Mouse (Mus musculus): ENCODE data around the gene Galns. TPM values are rescaled to one million over a fixed set of nuclear protein-coding genes. Genes with fewer than 3 reads are reported as not detected.
"Not testable (repeated sequence)": the region's sequence is repeated elsewhere in the genome, so short reads cannot be mapped to it uniquely, and the experiment has no call there.

Galns gene
- total RNA-seq, 2 experiments from 2014 or later, result 8.1 to 8.3 TPM

- H3K27ac ChIP-seq, result no peak overlapping the region
- no peak for DNase-seq (ENCODE audit: extremely low spot score in 1 of 2, low spot score in 2 of 2)
- no peak for TF ChIP-seq CTCF (IDR thresholded peaks at IDR 0.05)
- intact Hi-C loops (cut with DNase I), result no loop called here
- H3K4me3 ChIP-seq, result no peak overlapping the region
Measured at GRCm38 (mm10) chr8:122584981-122585380, 26.3 kb downstream of the Galns start.

- no peak for TF ChIP-seq CTCF (IDR thresholded peaks at IDR 0.05)
- intact Hi-C loops (cut with DNase I), result no loop called here
- DNase-seq (ENCODE audit: extremely low spot score in 1 of 2, low spot score in 2 of 2), result no peak
- H3K4me3 ChIP-seq, result no peak overlapping the region
- no peak overlapping the region for H3K27ac ChIP-seq
Measured at GRCm38 (mm10) chr8:122580926-122581325, 30.3 kb downstream of the Galns start.

DNA sequence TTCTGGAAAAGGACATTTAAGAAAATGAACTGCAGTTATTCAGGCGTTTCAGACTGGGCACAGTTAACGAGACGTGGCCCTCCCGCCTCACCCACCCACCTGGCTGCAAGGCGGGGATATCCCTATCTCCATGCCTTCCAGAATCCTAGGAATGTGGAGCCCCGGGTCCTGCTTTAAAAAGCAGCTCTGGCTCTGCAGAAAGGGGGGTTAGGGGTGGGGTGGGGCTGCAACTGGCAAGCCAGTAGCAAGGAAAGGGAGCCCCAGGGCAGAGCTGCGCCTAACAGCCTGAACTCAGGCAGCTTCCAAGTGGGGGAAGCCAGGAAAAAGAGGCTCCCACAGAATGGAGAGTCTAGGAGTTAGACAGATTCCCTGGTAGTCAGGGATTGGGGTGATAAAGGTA lies 32.1 kb downstream of the Galns start:
- H3K27ac ChIP-seq, result no peak overlapping the region
- no peak overlapping the region for H3K4me3 ChIP-seq
- TF ChIP-seq CTCF (IDR thresholded peaks at IDR 0.05), result no peak
- no peak for DNase-seq (ENCODE audit: extremely low spot score in 1 of 2, low spot score in 2 of 2)
- intact Hi-C loops (cut with DNase I), result no loop called here

GRCm38 (mm10) chr8:122577116-122577515 lies 34.1 kb downstream of the Galns start:
- intact Hi-C loops (cut with DNase I), result loop anchor here (2.0 kb wide), 1 partner anchor 34 kb away; the partner anchor contains the start of genes Galns and Trappc2l
- TF ChIP-seq CTCF (IDR thresholded peaks at IDR 0.05), result no peak
- peak overlapping the region; percentile 92 for H3K27ac ChIP-seq
- DNase-seq (ENCODE audit: extremely low spot score in 1 of 2, low spot score in 2 of 2), result no peak
- peak overlapping the region; percentile 78 for H3K4me3 ChIP-seq

DNA sequence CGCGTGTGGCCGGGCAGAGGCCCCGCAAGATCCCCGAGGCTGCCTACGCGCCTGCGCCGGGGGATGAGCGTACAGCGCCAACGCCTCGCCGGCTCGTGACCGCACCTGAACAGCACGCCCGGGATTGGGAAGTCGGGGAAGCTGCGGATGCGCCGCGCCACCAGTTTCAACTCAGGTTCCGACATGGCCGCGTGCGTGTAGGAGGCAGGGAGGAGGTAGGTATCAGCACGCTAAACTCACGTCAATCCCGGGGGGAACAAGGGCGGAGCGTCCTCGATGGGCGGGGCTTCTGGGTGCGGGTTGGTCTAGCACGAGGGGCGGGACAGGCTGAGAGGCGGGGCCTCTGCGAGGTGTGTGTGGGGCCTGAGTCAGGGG lies 34.6 kb downstream of the Galns start, which contains the start of gene Aprt:
Aprt (minus strand) TSS at position 262 of the 375 bp plus-strand sequence.
- intact Hi-C loops (cut with DNase I), result loop anchor here (2.0 kb wide), 1 partner anchor 34 kb away; the partner anchor contains the start of genes Galns and Trappc2l
- DNase-seq (ENCODE audit: extremely low spot score in 1 of 2, low spot score in 2 of 2), result peak; percentile 91 to 92
- H3K27ac ChIP-seq, result peak within 1 kb of the TSS; percentile 92
- H3K4me3 ChIP-seq, result peak within 1 kb of the TSS; percentile 78
- TF ChIP-seq CTCF (IDR thresholded peaks at IDR 0.05), result no peak

- peak overlapping the region; percentile 92 for H3K27ac ChIP-seq
- no peak for TF ChIP-seq CTCF (IDR thresholded peaks at IDR 0.05)
- intact Hi-C loops (cut with DNase I), result loop anchor here (2.0 kb wide), 1 partner anchor 35 kb away; the partner anchor contains the start of genes Galns and Trappc2l
- peak overlapping the region; percentile 78 for H3K4me3 ChIP-seq
- DNase-seq (ENCODE audit: extremely low spot score in 1 of 2, low spot score in 2 of 2), result peak in 1 of 2 experiments; percentile 24
Measured at GRCm38 (mm10) chr8:122575735-122576647, 35.3 kb downstream of the Galns start.

DNA sequence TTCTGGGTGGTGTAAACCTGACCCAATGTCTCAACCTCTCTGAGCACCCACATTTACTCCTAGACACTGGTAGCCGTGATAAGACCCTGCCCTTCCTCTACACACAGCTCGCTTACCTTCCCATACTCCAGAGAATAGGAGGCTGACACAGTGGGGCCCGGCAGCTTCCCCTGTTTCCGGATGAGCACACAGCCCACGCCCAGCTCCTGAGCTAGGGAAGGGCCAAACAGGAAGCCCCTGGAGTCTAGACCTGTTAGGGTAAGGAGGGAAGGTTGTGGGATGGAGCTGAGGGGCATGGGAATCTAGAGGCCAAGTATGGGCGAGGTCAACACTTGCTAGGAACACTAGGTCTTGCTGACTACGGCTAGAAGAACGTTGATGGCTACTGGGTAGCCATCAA lies 36.0 kb downstream of the Galns start:
- intact Hi-C loops (cut with DNase I), result no loop called here
- no peak for DNase-seq (ENCODE audit: extremely low spot score in 1 of 2, low spot score in 2 of 2)
- no peak for TF ChIP-seq CTCF (IDR thresholded peaks at IDR 0.05)
- no peak overlapping the region; the same call in 1 of the 2 replicates for H3K27ac ChIP-seq
- H3K4me3 ChIP-seq, result peak overlapping the region; percentile 78

GRCm38 (mm10) chr8:122574667-122575251 lies 36.5 kb downstream of the Galns start:
- Histone ChIP-seq H3K4me3 (no peak overlapping the region), H3K27ac (no peak overlapping the region; the same call in 1 of the 2 replicates)
- no peak for TF ChIP-seq CTCF (IDR thresholded peaks at IDR 0.05)
- intact Hi-C loops (cut with DNase I), result no loop called here
- DNase-seq (ENCODE audit: extremely low spot score in 1 of 2, low spot score in 2 of 2), result no peak

DNA sequence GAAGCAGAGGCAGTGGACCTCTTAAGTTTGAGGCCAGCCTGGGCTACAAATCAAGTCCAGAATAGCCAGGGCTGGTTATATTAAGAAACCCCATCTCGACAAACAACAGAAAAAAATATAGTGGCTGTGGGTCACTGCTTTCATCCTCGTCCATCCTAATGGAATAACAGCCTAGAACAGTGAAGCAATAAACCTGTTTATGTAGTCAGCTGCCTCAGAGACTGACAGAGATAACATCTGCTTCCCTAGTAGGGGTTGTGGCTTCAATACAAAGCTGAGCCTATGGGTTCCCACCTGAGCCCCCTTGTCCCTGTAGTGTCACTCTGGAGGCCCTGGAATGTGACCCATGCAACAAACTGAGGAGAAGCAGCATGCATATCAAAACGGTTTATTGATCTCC lies 37.0 kb downstream of the Galns start:
- Histone ChIP-seq H3K27ac (no peak overlapping the region), H3K4me3 (no peak overlapping the region)
- TF ChIP-seq CTCF (IDR thresholded peaks at IDR 0.05), result no peak
- DNase-seq (ENCODE audit: extremely low spot score in 1 of 2, low spot score in 2 of 2), result no peak
- intact Hi-C loops (cut with DNase I), result no loop called here

GRCm38 (mm10) chr8:122573577-122573976 lies 37.7 kb downstream of the Galns start:
- DNase-seq (ENCODE audit: extremely low spot score in 1 of 2, low spot score in 2 of 2), result no peak
- no peak overlapping the region for H3K27ac ChIP-seq
- H3K4me3 ChIP-seq, result no peak overlapping the region
- TF ChIP-seq CTCF (IDR thresholded peaks at IDR 0.05), result no peak
- intact Hi-C loops (cut with DNase I), result no loop called here

GRCm38 (mm10) chr8:122573176-122573575 lies 38.1 kb downstream of the Galns start:
- intact Hi-C loops (cut with DNase I); DNase-seq (ENCODE audit: extremely low spot score in 1 of 2, low spot score in 2 of 2); H3K27ac ChIP-seq: not testable (repeated sequence)

DNA sequence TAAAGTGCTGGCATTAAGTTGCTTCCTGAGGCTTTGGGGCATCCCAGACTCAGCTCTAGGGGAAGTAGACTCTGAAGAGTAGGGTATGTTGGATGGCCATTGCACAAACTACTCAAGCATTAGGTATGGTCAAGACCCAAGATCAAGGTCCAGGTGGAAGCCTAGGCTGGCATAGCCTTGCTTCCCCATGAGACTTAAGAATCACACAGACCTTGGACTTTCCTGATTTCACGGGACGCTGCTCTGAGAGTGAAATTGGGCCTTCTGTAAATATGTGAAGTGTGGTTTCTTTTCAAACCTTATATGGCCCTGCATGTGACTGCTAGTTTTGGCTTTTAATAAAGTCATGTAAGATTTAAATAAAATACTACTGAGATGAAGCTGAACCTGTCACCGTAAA lies 38.5 kb downstream of the Galns start:
- H3K4me3 ChIP-seq, result no peak overlapping the region
- DNase-seq (ENCODE audit: extremely low spot score in 1 of 2, low spot score in 2 of 2), result no peak
- intact Hi-C loops (cut with DNase I), result no loop called here
- H3K27ac ChIP-seq, result no peak overlapping the region
- no peak for TF ChIP-seq CTCF (IDR thresholded peaks at IDR 0.05)

More at GRCm38 (mm10) chr8:122573176-122573575, 38.1 kb downstream of the Galns start:
- not testable (repeated sequence) for H3K4me3 ChIP-seq
